Mouse (Mus musculus): ENCODE results near the gene Pcif1. TPM values are rescaled to one million over a fixed set of nuclear protein-coding genes. Genes with fewer than 3 reads are reported as not detected.
A peak's percentile ranks its signal among the peaks of the same experiment; 100 is the strongest.

The Pcif1 gene
- total and polyA plus RNA-seq, 2 experiments from 2014 or later, result 77.2 to 94.6 TPM

DNA sequence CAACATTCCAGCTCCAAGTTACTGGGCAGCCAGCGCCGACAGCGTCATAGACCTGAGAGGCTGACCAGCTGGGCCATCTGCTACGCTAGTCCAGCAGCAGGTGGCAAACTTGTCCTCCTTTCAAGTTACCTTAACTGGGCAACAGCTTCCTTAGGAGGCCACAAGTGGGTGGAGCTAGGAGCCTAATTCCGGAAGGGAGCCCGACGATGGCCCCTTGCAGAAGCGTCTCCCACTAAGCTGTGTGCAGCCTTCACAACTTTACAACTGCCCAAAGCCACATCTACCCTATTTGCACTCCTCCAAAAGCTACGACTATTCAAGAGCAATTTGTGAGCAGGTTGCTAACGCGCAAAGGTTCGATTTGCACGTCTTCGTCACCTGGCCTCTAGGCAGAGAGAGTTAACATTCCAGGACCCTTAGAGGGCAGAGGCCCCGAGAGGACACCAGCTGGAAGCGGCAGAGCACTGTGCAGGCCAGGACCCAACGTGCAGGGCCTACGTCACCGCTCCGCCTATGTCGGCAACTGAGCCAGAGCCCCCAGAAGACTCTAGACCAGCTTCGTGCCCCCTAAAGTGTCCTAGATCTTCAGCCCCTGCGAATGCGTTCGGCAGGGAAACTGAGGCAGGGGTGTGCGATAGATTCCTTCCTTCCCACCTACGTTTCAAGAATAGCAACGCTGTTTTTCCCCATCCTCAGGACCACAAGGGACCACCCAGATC lies 436 bp upstream of the Pcif1 start:
- ATAC-seq (ENCODE audit: low FRiP score) (peak; percentile 55), DNase-seq (ENCODE audit: low spot score) (peak; percentile 55)
- WGBS, result under 1% methylated on average over 28 of the region's 28 CpGs

DNA sequence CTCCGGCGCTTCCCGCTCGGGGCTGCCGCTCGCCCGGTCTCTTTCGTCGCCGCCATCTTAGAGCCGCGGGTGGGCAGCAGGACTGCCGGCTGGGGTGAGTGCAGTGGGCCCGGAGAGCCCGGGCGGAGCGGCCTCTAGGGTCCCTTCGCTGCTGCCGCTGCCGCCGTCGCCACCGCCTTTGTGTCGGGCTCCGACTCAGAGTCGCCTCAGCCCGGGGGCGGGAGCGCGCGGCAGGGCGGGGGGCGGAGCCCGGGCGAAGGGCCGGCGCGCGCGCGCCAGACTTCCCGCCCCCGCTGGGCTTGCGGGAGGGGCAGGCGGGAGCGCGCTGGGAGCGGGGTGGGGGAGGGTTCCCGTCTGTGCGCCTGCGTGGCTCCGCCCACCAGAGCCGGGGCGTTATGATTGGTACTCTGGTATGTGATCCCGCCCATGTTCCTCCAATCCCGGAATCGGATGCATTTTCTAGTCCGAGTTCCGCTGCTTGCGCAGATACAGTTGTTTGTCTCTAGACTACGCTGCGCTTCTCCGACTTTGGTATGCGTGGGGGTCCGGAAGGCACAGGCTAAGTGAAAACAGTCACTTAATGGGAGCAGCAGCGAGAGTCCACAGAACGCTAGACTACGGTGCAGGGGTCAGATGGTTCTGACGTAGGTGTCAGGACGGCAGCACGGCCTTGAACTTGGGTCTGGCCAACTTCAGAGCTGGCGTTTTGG lies 619 bp downstream of the Pcif1 start:
- WGBS, result under 1% methylated on average over 52 of the region's 72 CpGs
- Histone ChIP-seq H3K4me2 (ENCODE audit: low read depth, low read length, poor library complexity, severe bottlenecking) (peak overlapping the region; percentile 95), H3K27ac (ENCODE audit: low read depth, low read length) (peak overlapping the region; percentile 100), H3K4me3 (ENCODE audit: low read depth, low read length) (peak overlapping the region; percentile 57), H3K9me3 (ENCODE audit: low read length) (no peaks in the 10 kb centered on the region), H3K9ac (replicated peaks; ENCODE audit: low read length, poor library complexity, severe bottlenecking) (peak overlapping the region; percentile 94), H3K36me3 (ENCODE audit: insufficient read depth, low read length) (peaks cover 19% of the 10 kb centered on the region), H3K27me3 (ENCODE audit: insufficient read depth, low read length) (no peaks in the 10 kb centered on the region), H3K4me1 (ENCODE audit: insufficient read depth, low read length) (peaks cover 9% of the 10 kb centered on the region; the same call in 1 of the 2 replicates)
- TF ChIP-seq CTCF (IDR thresholded peaks at IDR 0.05), result no peak
- DNase-seq (ENCODE audit: low spot score) (peak; percentile 97), ATAC-seq (ENCODE audit: low FRiP score) (peak; percentile 91)

More for the DNA sequence above, 436 bp upstream of the Pcif1 start:
- Histone ChIP-seq H3K4me1 (ENCODE audit: insufficient read depth, low read length) (peaks cover 9% of the 10 kb centered on the region; the same call in 1 of the 2 replicates), H3K27me3 (ENCODE audit: insufficient read depth, low read length) (no peaks in the 10 kb centered on the region), H3K9ac (replicated peaks; ENCODE audit: low read length, poor library complexity, severe bottlenecking) (peak overlapping the region; percentile 94), H3K27ac (ENCODE audit: low read depth, low read length) (peak overlapping the region; percentile 100), H3K4me2 (ENCODE audit: low read depth, low read length, poor library complexity, severe bottlenecking) (peak overlapping the region; percentile 95), H3K4me3 (ENCODE audit: low read depth, low read length) (peak overlapping the region; percentile 57), H3K36me3 (ENCODE audit: insufficient read depth, low read length) (peaks cover 11% of the 10 kb centered on the region; the same call in 1 of the 2 replicates), H3K9me3 (ENCODE audit: low read length) (no peaks in the 10 kb centered on the region)
- 0 out of 2 replicates have a peak, but pooled peaks have one; percentile 16 for TF ChIP-seq CTCF (IDR thresholded peaks at IDR 0.05)

DNA sequence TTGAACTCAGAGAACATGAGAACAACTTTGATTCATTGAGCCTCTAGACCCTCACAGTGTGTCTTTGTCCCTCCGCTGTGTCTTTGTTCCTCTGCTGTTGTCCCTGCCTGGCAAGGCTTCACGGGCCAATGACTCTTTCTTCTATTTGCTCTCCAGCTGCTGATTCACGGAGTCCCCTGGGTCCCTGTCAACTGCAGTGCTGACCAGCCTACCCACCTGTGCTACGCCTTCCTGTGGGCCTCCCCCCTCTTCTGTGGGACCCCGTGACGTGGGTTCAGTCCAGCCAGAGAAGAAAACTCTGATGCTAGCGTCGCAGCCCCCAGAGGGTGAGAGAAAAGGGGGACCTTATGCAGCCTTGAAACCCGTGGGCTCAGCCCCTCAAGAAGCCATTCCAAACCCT lies 3.5 kb downstream of the Pcif1 start:
- Histone ChIP-seq H3K36me3 (ENCODE audit: insufficient read depth, low read length) (peaks cover 43% of the 10 kb centered on the region), H3K4me1 (ENCODE audit: insufficient read depth, low read length) (peaks cover 9% of the 10 kb centered on the region; the same call in 1 of the 2 replicates), H3K4me3 (ENCODE audit: low read depth, low read length) (no peak overlapping the region), H3K27me3 (ENCODE audit: insufficient read depth, low read length) (no peaks in the 10 kb centered on the region), H3K4me2 (ENCODE audit: low read depth, low read length, poor library complexity, severe bottlenecking) (no peak overlapping the region), H3K9me3 (ENCODE audit: low read length) (no peaks in the 10 kb centered on the region), H3K9ac (replicated peaks; ENCODE audit: low read length, poor library complexity, severe bottlenecking) (no peak overlapping the region), H3K27ac (ENCODE audit: low read depth, low read length) (no peak overlapping the region)
- no peak for ATAC-seq (ENCODE audit: low FRiP score)
- TF ChIP-seq CTCF (IDR thresholded peaks at IDR 0.05), result no peak
- no peak for DNase-seq (ENCODE audit: low spot score)
- WGBS, result 34% methylated on average over 9 of the region's 9 CpGs

DNA sequence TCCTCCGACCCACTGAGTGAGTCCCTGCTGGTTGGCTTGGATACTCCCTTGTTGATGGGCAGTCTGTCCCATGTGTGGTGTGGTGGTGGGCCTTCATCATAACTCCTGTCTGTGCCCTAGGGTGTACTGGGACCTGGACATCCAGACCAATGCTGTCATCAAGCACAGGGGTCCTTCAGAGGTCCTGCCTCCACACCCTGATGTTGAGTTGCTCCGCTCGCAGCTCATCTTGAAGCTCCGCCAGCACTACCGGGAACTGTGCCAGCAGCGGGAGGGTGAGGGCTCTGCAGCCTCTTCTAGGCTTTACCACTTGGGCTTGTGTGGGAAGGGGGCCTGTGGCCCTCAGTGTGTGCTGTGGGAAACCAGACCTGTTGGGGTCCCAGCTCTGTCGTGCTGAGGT lies 6.7 kb downstream of the Pcif1 start:
- WGBS, result 65% methylated on average over 7 of the region's 7 CpGs
- TF ChIP-seq CTCF (IDR thresholded peaks at IDR 0.05), result no peak
- Histone ChIP-seq H3K9me3 (ENCODE audit: low read length) (no peaks in the 10 kb centered on the region), H3K4me2 (ENCODE audit: low read depth, low read length, poor library complexity, severe bottlenecking) (no peak overlapping the region), H3K36me3 (ENCODE audit: insufficient read depth, low read length) (peaks cover 73% of the 10 kb centered on the region), H3K4me3 (ENCODE audit: low read depth, low read length) (no peak overlapping the region), H3K4me1 (ENCODE audit: insufficient read depth, low read length) (no peaks in the 10 kb centered on the region), H3K27ac (ENCODE audit: low read depth, low read length) (peak overlapping the region; percentile 43; the same call in 1 of the 2 replicates), H3K9ac (replicated peaks; ENCODE audit: low read length, poor library complexity, severe bottlenecking) (no peak overlapping the region), H3K27me3 (ENCODE audit: insufficient read depth, low read length) (no peaks in the 10 kb centered on the region)
- peak; percentile 19; the same call in 1 of the 2 replicates for ATAC-seq (ENCODE audit: low FRiP score)
- DNase-seq (ENCODE audit: low spot score), result peak; percentile 68

DNA sequence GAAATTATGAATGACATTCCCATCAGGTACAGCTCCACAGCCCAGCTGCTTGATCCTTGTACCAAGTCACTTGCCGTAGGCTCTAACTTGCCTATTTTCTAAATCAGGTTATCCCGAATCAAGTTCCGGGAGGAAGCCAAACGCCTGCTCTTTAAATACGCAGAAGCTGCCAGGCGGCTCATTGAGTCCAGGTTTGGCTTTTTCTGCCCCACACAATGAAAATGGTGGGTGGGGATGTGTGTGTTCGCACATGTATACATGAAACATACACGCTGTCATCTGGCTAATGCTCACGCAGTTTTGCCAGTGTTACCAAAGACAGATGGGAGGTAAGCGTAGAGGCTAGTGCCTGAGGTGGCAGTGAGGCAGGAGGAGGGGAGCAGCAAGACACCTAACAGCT lies 7.5 kb downstream of the Pcif1 start:
- 0 out of 2 replicates have a peak overlapping the region, but pooled peaks have one; percentile 14 for H3K27ac ChIP-seq (ENCODE audit: low read depth, low read length)
- peaks cover 81% of the 10 kb centered on the region for H3K36me3 ChIP-seq (ENCODE audit: insufficient read depth, low read length)
- no peaks in the 10 kb centered on the region for H3K9me3 ChIP-seq (ENCODE audit: low read length)
- TF ChIP-seq CTCF (IDR thresholded peaks at IDR 0.05), result no peak
- no peak for DNase-seq (ENCODE audit: low spot score)
- no peak overlapping the region for H3K9ac ChIP-seq (replicated peaks; ENCODE audit: low read length, poor library complexity, severe bottlenecking)
- no peak overlapping the region for H3K4me2 ChIP-seq (ENCODE audit: low read depth, low read length, poor library complexity, severe bottlenecking)
- no peak overlapping the region for H3K4me3 ChIP-seq (ENCODE audit: low read depth, low read length)
- no peaks in the 10 kb centered on the region for H3K4me1 ChIP-seq (ENCODE audit: insufficient read depth, low read length)
- 86% methylated on average over 10 of the region's 10 CpGs for WGBS
- no peak for ATAC-seq (ENCODE audit: low FRiP score)
- H3K27me3 ChIP-seq (ENCODE audit: insufficient read depth, low read length), result no peaks in the 10 kb centered on the region

DNA sequence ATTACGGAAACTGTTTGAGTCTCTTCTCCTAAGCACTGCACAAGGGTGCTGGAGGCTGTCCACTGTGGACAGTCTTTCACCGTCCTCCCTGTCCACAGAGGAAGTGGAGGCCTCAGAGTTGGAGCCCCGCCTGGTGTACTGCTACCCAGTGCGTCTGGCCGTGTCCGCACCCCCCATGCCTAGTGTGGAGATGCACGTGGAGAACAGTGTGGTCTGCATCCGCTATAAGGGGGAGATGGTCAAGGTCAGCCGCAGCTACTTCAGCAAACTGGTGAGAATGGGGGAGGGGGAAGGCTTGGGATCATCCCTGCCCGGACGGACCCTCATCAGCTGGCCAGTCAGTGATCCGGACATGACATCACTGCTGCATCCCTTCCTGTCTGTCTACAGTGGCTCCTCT lies 9.9 kb downstream of the Pcif1 start:
- no peak for TF ChIP-seq CTCF (IDR thresholded peaks at IDR 0.05)
- Histone ChIP-seq H3K27ac (ENCODE audit: low read depth, low read length) (no peak overlapping the region), H3K9ac (replicated peaks; ENCODE audit: low read length, poor library complexity, severe bottlenecking) (no peak overlapping the region), H3K4me2 (ENCODE audit: low read depth, low read length, poor library complexity, severe bottlenecking) (no peak overlapping the region), H3K4me1 (ENCODE audit: insufficient read depth, low read length) (no peaks in the 10 kb centered on the region), H3K27me3 (ENCODE audit: insufficient read depth, low read length) (no peaks in the 10 kb centered on the region), H3K4me3 (ENCODE audit: low read depth, low read length) (no peak overlapping the region), H3K9me3 (ENCODE audit: low read length) (no peaks in the 10 kb centered on the region), H3K36me3 (ENCODE audit: insufficient read depth, low read length) (peaks cover 91% of the 10 kb centered on the region)
- no peak for ATAC-seq (ENCODE audit: low FRiP score)
- DNase-seq (ENCODE audit: low spot score), result no peak
- WGBS, result 87% methylated on average over 12 of the region's 12 CpGs

Data from midbrain, postnatal 0 days (tissue).